Mouse (Mus musculus) lung, postnatal 10 days (tissue): ENCODE results near the gene Trpc4ap.
A peak's percentile ranks its signal among the peaks of the same experiment; 100 is the strongest.
"Not testable (repeated sequence)": the region's sequence is repeated elsewhere in the genome, so short reads cannot be mapped to it uniquely, and the experiment has no call there.

Experiments used
- DNase-seq: peaks from one replicate; pipeline ENCODE4 v3.0.0; 2021

Trpc4ap gene

DNA sequence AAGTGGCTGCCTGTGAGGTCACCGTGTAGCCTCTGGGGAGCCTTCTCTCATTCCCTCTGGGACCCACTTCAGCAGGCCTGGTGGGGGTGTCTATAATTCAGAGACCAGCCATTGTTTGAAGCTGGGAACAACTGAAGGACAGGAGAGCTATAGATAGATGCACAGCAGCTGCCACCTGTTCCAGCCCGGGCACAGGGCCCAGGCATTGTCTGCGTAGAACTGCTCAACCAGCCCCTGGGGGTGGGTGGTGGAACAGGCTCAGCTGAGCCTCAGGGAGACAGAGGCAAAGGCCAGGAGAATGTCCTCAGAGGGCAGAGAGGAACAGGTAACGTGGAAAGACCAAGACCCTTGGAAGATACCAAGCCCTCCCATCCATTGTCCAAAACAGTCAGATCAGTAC lies 85.8 kb downstream of the Trpc4ap start:
- DNase-seq, result no peak

DNA sequence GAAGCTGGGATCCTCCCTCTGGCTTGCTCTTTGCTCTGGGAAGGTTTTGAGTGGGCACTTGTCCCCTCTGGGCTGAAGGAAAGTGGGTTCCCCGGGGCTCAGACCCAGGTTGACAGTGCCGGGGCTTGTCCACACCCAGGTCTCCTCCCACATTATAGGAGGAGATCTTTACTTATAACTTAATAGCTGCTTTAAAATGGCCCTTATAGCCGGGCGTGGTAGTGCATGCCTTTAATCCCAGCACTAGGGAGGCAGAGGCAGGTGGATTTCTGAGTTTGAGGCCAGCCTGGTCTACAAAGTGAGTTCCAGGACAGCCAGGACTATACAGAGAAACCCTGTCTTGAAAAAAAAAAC lies 87.0 kb downstream of the Trpc4ap start:
- DNase-seq, result not testable (repeated sequence)

DNA sequence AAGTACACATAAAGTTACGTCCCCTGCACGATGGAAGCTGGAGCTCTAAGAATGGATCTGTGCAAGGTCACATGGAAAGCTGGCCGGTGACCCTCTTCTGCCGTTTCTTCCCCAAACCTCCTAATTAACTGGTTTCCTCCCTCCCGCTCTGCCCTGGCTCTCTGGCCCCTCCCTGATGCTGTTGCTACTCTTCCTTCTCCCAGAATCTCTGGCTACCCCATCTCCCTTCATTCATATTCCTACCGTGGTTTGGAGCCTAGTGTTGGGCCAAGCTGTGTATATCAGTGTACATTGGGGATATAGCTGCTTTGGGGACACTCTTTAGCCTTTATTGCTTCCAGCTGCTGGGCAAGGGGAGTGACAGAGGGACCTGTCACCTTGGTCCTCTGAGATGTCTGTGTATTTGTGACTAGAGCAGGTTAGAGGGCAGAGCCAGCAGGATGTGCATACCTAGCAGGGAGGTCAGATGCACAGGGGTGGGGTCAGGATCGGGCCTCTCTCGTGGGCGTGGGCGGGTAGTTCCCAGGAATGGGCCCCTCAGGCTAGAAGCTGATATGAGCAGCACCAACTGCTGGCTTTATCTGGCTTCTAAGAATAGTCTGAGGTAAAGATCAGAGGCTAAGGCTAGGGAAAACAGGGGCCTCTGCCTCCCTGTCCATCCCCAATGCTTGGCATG lies 87.5 kb downstream of the Trpc4ap start:
- no peak for DNase-seq

DNA sequence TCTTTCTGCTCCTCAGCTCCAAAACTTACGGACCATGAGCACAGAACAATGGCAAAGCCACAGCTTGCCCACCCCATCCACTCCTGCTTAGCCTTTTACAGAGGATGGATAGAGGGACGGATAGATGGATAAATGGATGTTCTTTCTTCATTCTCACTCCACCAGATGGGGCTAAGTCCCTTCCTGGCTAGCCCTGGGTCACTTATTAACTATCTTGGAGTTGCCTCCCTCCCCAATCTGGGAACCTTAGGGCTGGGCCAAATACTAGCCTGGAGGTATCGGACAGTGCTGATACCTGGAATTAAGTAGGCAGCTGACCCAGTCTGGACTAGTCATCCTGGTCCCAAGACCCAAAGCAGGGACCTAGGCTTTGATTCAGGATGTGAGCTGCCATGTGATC lies 88.5 kb downstream of the Trpc4ap start:
- no peak for DNase-seq

DNA sequence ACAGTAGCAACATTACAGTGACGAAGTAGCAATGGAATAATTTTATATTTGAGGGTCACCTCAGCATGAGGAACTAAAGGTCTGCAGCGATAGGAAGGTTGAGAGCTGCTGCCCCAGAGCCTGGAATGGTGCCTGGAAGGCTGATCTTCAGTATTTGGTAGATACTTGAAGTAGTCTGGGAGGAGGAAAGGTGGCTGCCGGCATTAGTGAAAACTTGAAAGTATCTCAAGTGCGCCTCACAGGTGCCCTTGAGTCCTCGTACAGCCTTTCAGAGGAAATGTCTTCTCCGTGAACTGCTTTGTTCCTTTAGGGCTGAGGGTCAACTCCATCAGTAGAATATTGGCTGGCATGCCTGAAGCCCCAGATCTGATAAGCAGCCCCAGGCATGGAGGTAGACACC lies 96.7 kb downstream of the Trpc4ap start:
- peak; percentile 36 for DNase-seq

DNA sequence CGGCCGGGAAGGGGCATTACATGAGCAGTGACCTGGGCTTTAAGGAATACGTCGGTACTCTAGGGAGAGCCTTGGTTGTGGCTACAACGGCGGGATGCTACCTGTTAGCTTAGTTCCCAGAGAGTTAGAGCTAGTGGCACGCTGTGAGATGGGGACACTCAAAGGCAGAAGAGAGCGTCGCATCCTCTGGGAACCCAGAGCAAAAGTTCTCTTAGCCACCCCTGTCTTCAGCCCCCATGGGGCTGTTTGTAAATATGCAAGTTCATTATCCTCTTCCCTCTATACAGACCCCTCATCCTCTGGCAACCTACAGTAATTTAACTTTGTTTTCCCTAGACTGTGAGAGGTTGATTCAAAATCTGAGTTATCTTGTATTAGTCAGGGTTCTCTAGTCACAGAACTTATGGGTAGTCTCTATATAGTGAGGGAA lies 99.3 kb downstream of the Trpc4ap start:
- DNase-seq, result no peak

DNA sequence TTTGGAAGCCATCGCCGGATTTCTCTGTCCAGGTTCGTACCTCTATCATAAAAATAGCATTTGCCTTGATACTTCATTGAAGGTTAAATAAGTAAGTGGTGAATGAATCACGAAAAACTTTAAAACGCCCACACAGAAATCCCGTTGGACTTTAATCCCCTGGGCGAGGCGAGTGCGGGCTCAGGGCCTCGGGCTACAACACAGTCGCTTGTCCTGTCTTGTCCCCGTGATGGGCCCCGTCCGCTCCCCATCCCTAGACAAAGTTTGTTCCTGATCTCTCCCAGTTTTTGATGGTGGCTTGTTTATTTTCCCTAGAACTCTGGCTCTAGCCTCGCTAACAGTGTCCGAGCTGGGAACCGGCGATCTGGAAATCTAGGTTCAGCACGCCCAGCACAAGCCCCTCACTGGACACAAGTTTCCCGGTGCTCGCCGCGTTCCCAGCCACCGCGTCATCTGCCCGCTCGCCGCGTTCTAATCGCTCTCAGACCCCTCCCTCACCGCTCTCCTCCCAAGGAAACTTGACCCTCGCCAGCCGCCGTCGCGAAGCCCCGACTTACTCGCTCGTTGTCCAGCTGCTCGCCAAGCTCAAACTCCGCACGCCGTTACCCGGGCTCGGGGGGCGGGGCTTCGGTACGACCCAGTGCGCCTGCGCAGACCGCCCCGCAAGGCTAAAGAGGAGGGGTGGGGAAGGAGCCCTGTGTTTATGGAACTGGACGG lies 99.9 kb downstream of the Trpc4ap start, which contains the start of gene Gss:
Gene Gss (minus strand): TSS at position 674 of the 717 bp plus-strand sequence.
- DNase-seq, result peak; percentile 99

DNA sequence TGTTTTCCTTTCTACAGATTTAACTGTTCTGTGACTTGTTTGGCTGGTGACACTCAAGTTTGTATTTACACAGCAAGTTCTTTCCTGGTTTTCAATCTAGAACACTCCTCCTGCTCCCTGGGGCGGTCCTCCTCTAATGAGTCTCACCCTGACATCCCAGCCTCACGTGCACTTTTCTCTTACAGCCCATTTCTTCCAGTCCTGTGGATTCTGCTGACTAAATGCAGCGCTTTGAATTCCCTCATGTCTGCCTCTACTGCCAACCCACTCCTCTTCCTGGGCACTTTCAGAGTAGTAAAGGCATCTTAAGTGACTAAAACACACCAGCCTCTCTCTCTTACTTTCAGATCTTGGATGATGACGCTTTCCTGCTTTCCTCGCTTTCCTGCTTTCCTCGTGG lies 100.5 kb downstream of the Trpc4ap start:
- DNase-seq, result peak; percentile 10

DNA sequence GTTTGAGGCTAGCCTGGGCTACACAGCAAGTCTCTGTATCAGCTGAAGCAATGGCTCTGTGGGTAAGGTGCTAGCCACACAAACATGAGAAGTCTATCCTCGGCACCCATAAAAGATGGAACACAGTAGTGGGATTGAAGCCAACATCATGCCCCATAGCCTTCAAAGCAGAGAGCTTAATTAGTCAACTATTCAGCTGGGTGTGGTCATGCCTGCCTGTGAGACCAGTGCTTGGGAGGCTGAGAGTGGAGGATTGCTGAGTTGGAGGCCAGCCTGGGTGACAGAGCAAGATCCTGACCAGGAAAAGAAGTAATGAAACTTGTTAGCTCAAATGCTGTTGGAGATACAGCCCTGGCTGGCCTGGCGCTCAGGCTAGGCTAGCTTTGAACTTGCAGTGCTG lies 101.3 kb downstream of the Trpc4ap start:
- DNase-seq, result no peak

DNA sequence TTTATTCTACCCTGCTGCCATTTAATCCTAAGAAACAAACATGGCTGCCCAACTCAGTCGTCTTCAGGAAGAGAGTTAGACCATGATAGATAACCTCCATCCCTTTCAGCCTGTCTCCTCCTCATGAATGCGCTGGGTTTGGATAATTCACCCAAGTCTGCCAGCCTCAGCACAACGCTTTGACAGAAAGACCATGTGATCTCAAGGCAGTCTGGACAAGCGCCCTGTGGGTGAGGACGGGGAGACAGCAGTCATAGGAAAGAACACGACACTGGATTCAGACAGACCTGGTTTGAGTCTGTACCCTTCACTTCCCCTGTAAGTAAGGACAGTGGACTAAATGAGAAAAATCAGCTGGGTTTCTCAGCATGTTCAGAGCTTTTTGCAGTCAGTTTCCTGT lies 102.7 kb downstream of the Trpc4ap start:
- no peak for DNase-seq

DNA sequence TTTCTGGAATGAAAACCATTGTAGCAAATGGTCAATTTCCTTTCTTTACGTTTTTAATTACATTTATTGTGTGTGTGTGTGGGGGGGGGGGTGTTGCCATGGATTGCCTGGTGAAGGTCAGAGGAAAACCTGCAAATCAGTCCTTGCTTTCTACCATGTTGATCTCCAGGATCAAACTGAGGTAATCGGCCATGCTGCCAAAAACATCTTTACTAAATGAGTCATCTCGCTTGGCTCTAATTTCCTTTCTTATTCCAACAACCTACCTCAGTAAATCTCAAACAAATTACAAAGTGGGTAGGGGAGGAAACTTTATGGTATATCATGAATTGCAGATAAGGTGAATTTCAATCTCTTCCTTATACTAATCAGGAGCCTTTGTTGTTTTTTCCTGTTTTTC lies 104.0 kb downstream of the Trpc4ap start:
- DNase-seq, result no peak

DNA sequence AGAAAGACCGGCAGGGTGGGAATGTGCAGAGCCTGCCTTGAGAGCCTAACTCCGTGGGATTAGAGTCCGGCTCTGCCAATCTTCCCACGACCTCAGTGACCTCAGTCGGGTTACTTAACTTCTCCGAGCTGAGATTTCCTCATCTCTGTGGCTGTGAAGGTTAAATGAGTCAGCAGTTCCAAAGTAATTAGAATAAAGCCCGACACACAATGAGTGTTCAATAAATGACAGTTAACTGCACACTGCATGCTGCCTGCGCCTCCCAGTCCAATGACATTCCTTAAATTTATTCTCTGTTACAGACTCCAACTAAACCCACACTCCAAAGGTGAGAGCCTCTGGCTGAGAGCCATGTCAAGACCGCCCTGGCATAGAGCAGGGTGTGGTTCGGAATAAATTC lies 106.7 kb downstream of the Trpc4ap start:
- peak; percentile 42 for DNase-seq

DNA sequence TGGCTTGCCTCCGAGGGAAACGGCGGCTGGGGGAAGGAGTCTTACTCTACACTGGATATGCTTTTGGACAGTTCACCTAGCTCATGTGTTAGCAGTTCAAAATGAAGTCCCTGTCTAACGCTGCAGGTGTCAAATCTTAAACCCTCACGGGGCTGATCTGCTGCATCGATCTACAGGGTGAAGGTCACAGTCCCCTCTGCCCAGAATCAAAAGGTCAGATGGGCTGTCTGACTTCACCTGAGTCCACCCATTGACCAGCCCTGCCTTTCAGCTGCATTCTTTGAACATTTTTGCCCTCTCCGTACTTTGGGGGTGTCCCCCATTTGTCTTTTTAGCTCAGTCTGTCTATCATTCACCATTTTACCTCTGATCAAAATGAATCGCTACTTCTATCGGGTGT lies 107.1 kb downstream of the Trpc4ap start:
- no peak for DNase-seq
